Mouse (Mus musculus) right cerebral cortex, postnatal 10 days (tissue): ENCODE data around the gene Lcn11.
"Not testable (repeated sequence)": the region's sequence is repeated elsewhere in the genome, so short reads cannot be mapped to it uniquely, and the experiment has no call there.

Experiments
- DNase-seq, 2 experiments: peaks; one replicate each; pipeline ENCODE4 v3.0.0; 2021; ENCODE audit warnings: low spot score in 2 of 2

The Lcn11 gene

DNA sequence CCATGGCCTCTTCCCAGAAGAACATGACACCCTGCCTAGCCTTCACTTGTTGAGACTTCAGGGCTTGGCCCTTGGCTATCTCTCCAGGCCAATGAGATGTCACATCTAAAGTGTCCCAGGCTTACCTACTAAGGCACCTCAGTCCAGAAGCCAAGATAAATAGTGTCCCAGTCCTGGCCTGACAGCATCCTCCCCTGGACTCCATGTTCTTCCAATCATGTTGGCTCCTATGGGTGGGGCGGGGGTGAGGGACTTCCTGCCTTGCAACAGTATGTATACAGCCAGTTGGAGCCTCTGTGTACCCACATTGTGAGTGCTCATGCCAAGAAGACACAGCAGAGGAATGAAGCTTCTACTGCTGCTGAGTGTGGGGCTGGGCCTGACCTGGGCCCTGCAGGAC is at the start of gene Lcn11:
Gene Lcn11 (plus strand): TSS at position 301 of the 400 bp plus-strand sequence.
- DNase-seq: no peak

- no peak for DNase-seq
Measured at GRCm38 (mm10) chr2:25733199-25733930, 43.5 kb upstream of the Lcn11 start.

- DNase-seq: not testable (repeated sequence)
Measured at GRCm38 (mm10) chr2:25736709-25737108, 40.1 kb upstream of the Lcn11 start, which contains the start of gene Obp2b. TSS of gene Obp2b (plus strand) at chr2:25737009.

- DNase-seq: no peak
Measured at GRCm38 (mm10) chr2:25741671-25742070, 35.1 kb upstream of the Lcn11 start.

DNA sequence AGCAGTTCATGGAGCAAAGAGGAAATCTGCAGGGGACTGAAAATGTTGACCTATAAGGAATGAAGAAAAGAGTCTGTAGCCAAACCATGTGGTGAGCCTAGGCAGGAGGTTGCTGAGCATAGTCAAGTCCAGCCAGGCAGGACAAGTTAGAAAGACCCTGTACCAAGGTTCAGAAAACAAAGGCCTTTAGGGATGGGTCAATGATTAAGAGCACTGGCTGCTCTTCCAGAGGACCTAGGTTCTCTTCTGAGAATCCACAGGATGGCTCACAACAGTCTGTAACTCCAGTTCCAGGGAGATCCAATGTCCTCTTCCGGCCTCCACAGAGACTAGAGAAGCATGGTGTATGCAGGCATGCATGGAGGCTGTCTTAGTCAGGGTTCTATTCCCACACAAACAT is 22.6 kb upstream of the Lcn11 start:
- no peak for DNase-seq

DNA sequence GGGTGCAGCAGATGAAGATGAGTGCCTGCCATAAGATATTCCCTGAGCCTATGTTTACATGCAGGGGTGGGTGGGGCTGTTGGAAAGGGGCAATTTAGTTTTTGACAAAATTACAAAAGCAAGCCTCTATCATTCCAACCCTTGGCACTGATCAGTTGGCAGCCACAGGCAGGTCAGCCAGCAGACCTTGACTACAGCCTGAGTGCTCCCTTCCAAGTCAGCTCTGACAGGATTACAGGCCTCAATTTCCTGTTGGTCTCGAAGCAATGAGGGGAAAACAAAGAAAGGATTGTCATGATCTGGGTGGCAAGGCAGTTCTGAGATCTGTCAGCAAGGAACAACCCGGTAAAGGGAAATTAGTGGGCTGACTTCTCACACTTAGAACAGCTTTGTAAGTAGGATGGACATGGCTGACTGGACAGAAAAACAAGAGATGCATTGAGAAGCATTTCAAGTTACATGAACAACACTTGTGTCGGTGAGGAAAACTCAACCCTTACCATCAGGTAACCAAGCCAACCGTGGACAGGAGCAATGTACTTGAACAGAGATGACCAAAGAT is 18.7 kb upstream of the Lcn11 start:
- DNase-seq: no peak

GRCm38 (mm10) chr2:25765269-25765668 is 11.5 kb upstream of the Lcn11 start, which contains the start of gene Lcn3:
TSS of gene Lcn3 (plus strand) at chr2:25765569.
- no peak for DNase-seq

DNA sequence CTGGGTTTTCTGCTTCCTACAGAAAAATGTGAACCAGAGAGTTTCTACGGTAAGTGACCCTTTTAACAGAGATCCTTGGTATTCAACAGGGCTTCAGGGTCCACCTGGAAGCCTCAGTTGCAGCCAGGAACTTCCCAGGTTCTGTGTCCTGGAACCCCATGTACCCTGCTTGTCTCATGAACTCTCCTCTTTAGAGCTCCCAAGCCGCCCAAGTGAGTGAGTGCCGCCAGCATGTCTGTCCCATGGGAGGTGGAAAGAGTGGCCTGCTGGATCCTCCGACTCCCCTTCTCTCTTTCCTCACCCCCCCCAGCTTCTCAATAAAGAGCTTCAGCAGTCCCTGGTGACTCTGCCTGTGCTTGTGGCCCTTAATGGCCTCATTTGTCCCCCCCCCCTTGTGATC is 9.1 kb upstream of the Lcn11 start:
- no peak for DNase-seq

DNA sequence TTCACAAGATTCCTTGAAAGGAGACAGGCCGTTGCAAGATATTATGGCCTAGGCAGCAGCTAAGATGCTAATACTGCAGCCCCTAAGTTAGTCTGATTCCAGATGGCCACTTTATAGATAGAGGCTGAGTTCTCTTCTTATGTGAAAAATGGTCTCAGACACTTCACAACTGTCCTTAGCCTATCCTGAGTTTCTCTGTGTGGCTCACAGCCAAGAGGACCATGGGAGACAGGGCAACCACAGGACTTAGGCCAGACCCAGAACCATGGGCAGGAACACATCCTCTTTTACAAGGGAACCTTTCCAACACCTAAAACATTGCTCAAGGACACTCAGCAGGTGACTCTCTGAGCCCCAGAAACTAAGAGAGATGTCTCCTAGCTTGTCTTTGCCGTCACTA is 3.3 kb upstream of the Lcn11 start:
- no peak for DNase-seq

- no peak for DNase-seq
Measured at GRCm38 (mm10) chr2:25774640-25775039, 2.2 kb upstream of the Lcn11 start.

- no peak for DNase-seq
Measured at GRCm38 (mm10) chr2:25775991-25776390, 826 bp upstream of the Lcn11 start.

- DNase-seq: no peak
Measured at GRCm38 (mm10) chr2:25779076-25779475, 2.3 kb downstream of the Lcn11 start.

- no peak for DNase-seq
Measured at GRCm38 (mm10) chr2:25780921-25781320, 4.1 kb downstream of the Lcn11 start.

DNA sequence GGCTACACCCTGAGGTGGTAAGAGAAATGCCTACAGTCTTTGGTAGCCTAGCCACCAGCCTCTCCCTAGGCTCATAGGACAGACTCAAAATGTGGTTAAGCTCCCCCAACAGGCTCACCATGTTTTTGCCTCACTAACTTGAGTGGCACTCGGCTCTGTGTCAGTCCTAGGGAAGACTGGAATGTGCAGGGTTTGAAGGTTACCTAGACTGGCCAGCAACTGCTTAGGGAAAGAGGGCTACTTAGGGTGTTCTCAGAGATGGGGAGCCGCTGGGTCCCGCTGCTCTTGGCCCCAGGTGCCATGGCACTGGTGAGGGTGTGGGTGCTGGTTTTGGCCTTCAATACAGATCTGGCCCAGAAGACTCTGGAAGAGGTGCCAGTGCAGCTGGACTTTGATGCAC is 5.1 kb downstream of the Lcn11 start, which contains the start of gene Gm13539:
Gene Gm13539 (plus strand): TSS at position 301 of the 400 bp plus-strand sequence.
- no peak for DNase-seq

DNA sequence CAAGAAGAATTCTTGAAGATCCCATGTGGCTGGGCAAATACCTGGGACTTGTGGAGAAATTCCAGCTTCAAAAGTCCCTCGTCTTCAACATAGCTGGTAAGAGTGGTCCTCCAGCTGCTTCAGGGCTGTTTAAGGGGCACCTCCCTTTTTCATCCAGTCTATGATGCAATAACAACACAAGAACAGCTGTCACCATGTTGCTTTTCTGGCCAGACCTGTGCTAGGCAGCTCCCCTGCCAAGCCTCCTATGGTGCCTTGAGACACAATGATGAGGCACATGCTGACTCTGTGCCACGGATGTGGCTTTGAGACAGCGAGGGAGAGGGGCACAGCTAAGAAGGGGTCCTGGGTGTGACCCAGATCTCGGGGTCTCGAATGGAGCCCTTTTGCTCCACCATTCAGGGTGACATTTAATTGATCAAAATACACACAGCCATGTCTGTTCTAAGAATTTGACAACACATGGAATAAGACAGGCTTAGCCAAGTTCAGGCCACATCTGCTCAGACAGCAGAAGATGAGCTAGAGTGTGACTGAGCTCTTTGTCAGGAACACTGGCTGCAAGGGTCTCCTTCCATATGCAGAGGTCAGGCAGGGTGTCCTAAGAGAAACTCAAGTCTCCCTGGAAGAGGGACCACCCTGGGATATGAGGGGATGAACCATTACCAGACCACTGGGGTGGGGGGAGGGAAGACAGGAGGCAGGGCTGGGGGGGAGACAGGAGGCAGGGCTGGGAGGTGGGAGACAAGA is 8.9 kb downstream of the Lcn11 start:
- no peak for DNase-seq

- no peak for DNase-seq
Measured at GRCm38 (mm10) chr2:25789092-25789491, 12.3 kb downstream of the Lcn11 start.

DNA sequence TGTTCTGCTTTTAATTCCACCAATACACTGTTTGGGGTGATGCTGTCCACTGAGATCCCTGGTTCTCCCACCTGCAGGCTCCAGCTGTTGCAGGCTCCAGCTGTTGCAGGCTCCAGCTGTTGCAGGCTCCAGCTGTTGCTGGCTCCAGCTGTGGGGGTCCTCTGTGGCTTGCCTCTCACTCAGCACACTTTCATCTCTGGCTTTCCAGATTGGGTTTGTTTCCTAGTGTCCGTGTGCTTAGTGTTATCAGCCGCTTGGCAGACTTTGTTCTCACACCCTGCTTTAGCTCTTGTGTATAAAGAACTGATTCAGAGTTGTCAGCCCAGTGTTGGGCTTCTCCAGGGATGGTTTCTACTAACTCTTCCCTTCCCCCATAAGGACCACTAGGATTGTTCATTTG is 20.8 kb downstream of the Lcn11 start:
- no peak for DNase-seq

GRCm38 (mm10) chr2:25798065-25798464 is 21.2 kb downstream of the Lcn11 start:
- DNase-seq: no peak

DNA sequence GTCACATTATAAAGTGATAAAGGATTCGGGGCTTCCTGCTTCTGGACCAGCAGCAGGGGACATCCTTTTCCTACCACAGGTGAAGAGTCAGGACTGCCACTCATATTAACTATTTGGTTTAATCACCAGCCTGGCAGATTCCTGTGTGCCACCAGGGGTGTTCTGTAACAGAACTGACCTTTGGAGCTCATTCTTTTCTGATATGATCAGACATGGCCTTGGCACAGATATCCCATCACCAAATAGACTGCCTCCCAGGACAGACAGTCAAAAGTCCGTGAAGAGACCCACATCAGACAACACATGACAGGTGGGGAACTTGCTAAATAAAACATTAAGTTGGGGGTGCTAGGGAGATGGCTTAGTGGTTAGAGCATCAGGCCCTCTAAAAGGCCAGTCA is 34.9 kb downstream of the Lcn11 start:
- no peak for DNase-seq

DNA sequence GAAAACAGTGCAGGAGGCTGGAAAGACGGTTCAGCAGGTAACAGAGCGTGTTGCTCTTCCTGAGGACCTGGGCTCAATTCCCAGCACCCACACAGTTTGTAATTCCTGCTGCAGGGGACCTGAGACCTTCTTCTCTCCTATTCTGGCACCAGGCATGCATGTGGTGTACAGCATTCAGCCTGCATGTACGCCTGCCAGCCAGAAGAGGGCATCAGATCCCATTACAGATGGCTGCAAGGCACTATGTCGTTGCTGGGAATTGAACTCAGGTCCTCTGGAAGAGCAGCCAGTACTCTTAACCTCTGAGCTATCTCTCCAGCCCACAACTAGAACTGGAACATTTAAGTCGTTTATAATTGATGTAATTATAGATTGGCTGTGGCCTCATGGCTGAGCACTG is 36.5 kb downstream of the Lcn11 start:
- no peak for DNase-seq

- DNase-seq: not testable (repeated sequence)
Measured at GRCm38 (mm10) chr2:25815748-25816147, 38.9 kb downstream of the Lcn11 start, which contains the start of gene Glt6d1. TSS of gene Glt6d1 (minus strand) at chr2:25815848.

- DNase-seq: peak; percentile 51 to 57
Measured at GRCm38 (mm10) chr2:25822806-25823205, 46.0 kb downstream of the Lcn11 start, which contains the start of gene Lcn9. TSS of gene Lcn9 (plus strand) at chr2:25823153.
